ENCODE assay signal across 8 mouse cellular contexts in the genomic region with DNA sequence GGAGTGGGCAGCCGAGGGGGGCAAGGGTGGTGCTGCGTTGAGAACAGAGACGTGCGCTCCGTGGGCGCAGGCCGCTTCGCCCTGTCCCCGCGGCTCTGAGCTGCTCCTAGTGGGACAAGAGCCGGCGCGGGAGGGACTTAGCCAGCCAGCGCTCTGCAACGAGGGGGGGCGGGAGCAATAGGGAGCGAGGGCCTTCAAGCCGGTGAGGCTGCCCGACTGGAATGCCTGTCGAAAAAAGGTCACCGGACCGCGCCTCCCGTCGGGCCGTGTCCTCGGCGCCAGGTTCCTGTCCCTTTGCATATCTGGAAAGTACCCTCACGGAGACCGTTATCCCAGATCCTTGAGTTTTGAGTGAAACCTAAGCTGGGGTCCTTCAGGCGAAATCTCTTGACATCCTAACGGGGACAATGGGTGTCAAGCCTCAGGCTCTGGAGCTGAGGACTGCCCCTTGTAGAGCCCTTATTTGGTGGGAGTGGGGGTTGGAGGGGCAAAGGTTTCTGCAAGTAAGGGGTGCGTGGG. TPM values are rescaled to one million over a fixed set of nuclear protein-coding genes. Genes with fewer than 3 reads are reported as not detected.
DNase-seq lines count a peak whose midpoint lies in the region; ATAC-seq lines count a peak whose summit lies in the region.

A gene (minus strand): TSS at position 159 of the 519 bp plus-strand sequence.

- peaks cover 7% of the 10 kb centered on the region; the same call in 1 of the 2 replicates for H3K36me3 ChIP-seq in hindbrain, embryonic 16.5 days (ENCODE audit: control insufficient read depth, insufficient read depth, low read length)
- H3K36me3 ChIP-seq in macrophage (ENCODE audit: inconsistent target), result 0 out of 2 replicates have a peak, but pooled peaks cover 12% of the 10 kb centered on the region

- peak; percentile 95 for ATAC-seq in hindbrain, embryonic 16.5 days

- no peaks in the 10 kb centered on the region for H3K27me3 ChIP-seq in hindbrain, embryonic 16.5 days (replicated peaks; ENCODE audit: control insufficient read depth, insufficient read depth, low read length)

- H3K79me2 ChIP-seq in macrophage (ENCODE audit: inconsistent target), result peaks cover 37% of the 10 kb centered on the region

- WGBS in hindbrain, embryonic 16.5 days, result under 1% methylated on average over 23 of the region's 33 CpGs
- WGBS in macrophage (ENCODE audit: missing documents), result under 1% methylated on average over 31 of the region's 33 CpGs

- peak within 1 kb of the TSS; percentile 97 for H3K4me3 ChIP-seq in hindbrain, embryonic 16.5 days (ENCODE audit: low read length)
- peak within 1 kb of the TSS; percentile 96 for H3K4me3 ChIP-seq in macrophage (ENCODE audit: inconsistent target)

- peak; percentile 68 for DNase-seq in WW6 (ENCODE audit: low read depth, low spot score)
- peak; percentile 82 to 90 for DNase-seq in cerebellum, postnatal 4 days (ENCODE audit: low spot score in 2 of 2)
- peak; percentile 92 for DNase-seq in gastrocnemius, adult 18-20 months (ENCODE audit: low spot score)
- DNase-seq in left cerebral cortex, adult 18-20 months (ENCODE audit: low spot score in 2 of 2), result peak; percentile 89 to 92
- peak; percentile 95 for DNase-seq in right cerebral cortex, adult 18-20 months
- peak; percentile 75 for DNase-seq in urinary bladder, postnatal 10 days (ENCODE audit: low spot score)

- peak within 1 kb of the TSS; percentile 71 for H3K4me2 ChIP-seq in hindbrain, embryonic 16.5 days (ENCODE audit: low read length)

- H3K27ac ChIP-seq in hindbrain, embryonic 16.5 days (ENCODE audit: low read depth, low read length), result peak within 1 kb of the TSS; percentile 100
- H3K27ac ChIP-seq in macrophage, result peak within 1 kb of the TSS; percentile 97

- H3K9ac ChIP-seq in hindbrain, embryonic 16.5 days (ENCODE audit: low read depth, low read length), result peak within 1 kb of the TSS; percentile 96

- H3K4me1 ChIP-seq in hindbrain, embryonic 16.5 days (ENCODE audit: control insufficient read depth, insufficient read depth, low read depth, low read length), result peaks cover 13% of the 10 kb centered on the region

- H3K9me3 ChIP-seq in hindbrain, embryonic 16.5 days (ENCODE audit: control insufficient read depth, low read length), result no peaks in the 10 kb centered on the region

RNA-seq across cellular contexts. Expression of the gene that starts here (rescaled TPM):
- total RNA-seq in gastrocnemius, adult 18-20 months (2021), result 10 to 100 TPM; 92.9 to 94.5 TPM
- polyA plus RNA-seq in hindbrain, embryonic 16.5 days (2015; fragmentation: Nextera tagmentation; extraction: Ambion mirVana), result 263 and 333 TPM in 2 replicates
- 100 to 1,000 TPM; 288 to 316 TPM for total RNA-seq in left cerebral cortex, adult 18-20 months (2021)
- 100 to 1,000 TPM; 200 to 695 (median 525) TPM for total RNA-seq in macrophage (2018; cell fraction: chromatin; rRNA removed)
- total RNA-seq in macrophage (2018; cell fraction: cytosol; rRNA removed), result 100 to 1,000 TPM; 225 to 325 (median 275) TPM
- total RNA-seq in macrophage (2018; cell fraction: nucleus; rRNA removed), result 100 to 1,000 TPM; 171 to 534 (median 369) TPM
- polyA plus RNA-seq in macrophage (2018), result 198 to 272 TPM (median 226 TPM) in 3 replicates

Comparison
In these comparisons a context has a peak if more than half of its experiments do, and no peak if none do; other contexts are left out.
1. Peak in every context shown above with its lines: DNase-seq, ATAC-seq, H3K4me3 ChIP-seq and H3K27ac ChIP-seq.